Mouse (Mus musculus): ENCODE results near the gene Ubr7.

GRCm38 (mm10) chr12:102785593-102785985 is 27.8 kb downstream of the Ubr7 start:
- TF ChIP-seq CTCF (IDR thresholded peaks at IDR 0.05; ENCODE audit: low read depth) (no peak), EP300 (IDR thresholded peaks at IDR 0.05; ENCODE audit: low read depth) (no peak)
